Mouse (Mus musculus): ENCODE measurements at regions not wholly inside any gene's neighbourhood (a gene's known extent, or its start where the extent isn't known, plus 50 kb on each side); places are given as distances from the start of the nearest gene placed in this dataset.

GRCm38 (mm10) chr10:117512424-117513257 is 116.7 kb upstream of the Cpm start:
- H3K9ac ChIP-seq (ENCODE audit: low read depth, low read length), result no peak overlapping the region
- H3K4me2 ChIP-seq (replicated peaks; ENCODE audit: low read depth), result no peak overlapping the region
- H3K27ac ChIP-seq (ENCODE audit: low read depth, low read length), result no peak overlapping the region
- TF ChIP-seq CTCF (IDR thresholded peaks at IDR 0.05; ENCODE audit: low read depth), result no peak
- no peak for ATAC-seq
- no peaks in the 10 kb centered on the region for H3K27me3 ChIP-seq (replicated peaks; ENCODE audit: control insufficient read depth, insufficient read depth, low read length)
- no peaks in the 10 kb centered on the region for H3K4me1 ChIP-seq (replicated peaks; ENCODE audit: control insufficient read depth, insufficient read depth, low read length)
- no peak overlapping the region for H3K4me3 ChIP-seq (ENCODE audit: low read depth, low read length)
- no peaks in the 10 kb centered on the region for H3K9me3 ChIP-seq (ENCODE audit: control insufficient read depth)
- WGBS, result 84% methylated on average over 9 of the region's 9 CpGs
- no peaks in the 10 kb centered on the region for H3K36me3 ChIP-seq (ENCODE audit: control insufficient read depth, insufficient read depth)

- no peak overlapping the region for H3K4me3 ChIP-seq (ENCODE audit: low read depth, low read length)
Observed at GRCm38 (mm10) chr10:117511483-117512406, 117.6 kb upstream of the Cpm start.

GRCm38 (mm10) chr10:117510529-117511482 is 118.5 kb upstream of the Cpm start:
- no peak for ATAC-seq

More at GRCm38 (mm10) chr10:117511483-117512406, 117.6 kb upstream of the Cpm start:
- no peak for TF ChIP-seq CTCF (IDR thresholded peaks at IDR 0.05; ENCODE audit: low read depth)
- Histone ChIP-seq H3K36me3 (ENCODE audit: control insufficient read depth, insufficient read depth) (no peaks in the 10 kb centered on the region), H3K9ac (ENCODE audit: low read depth, low read length) (no peak overlapping the region), H3K4me1 (replicated peaks; ENCODE audit: control insufficient read depth, insufficient read depth, low read length) (no peaks in the 10 kb centered on the region), H3K27ac (ENCODE audit: low read depth, low read length) (no peak overlapping the region), H3K27me3 (replicated peaks; ENCODE audit: control insufficient read depth, insufficient read depth, low read length) (no peaks in the 10 kb centered on the region), H3K4me2 (replicated peaks; ENCODE audit: low read depth) (no peak overlapping the region), H3K9me3 (ENCODE audit: control insufficient read depth) (no peaks in the 10 kb centered on the region)
- WGBS, result 62% methylated on average over 8 of the region's 8 CpGs
- ATAC-seq, result no peak

GRCm38 (mm10) chr10:117510224-117510486 is 119.1 kb upstream of the Cpm start:
- Histone ChIP-seq H3K4me2 (replicated peaks; ENCODE audit: low read depth) (no peak overlapping the region), H3K27ac (ENCODE audit: low read depth, low read length) (no peak overlapping the region), H3K9ac (ENCODE audit: low read depth, low read length) (no peak overlapping the region), H3K9me3 (ENCODE audit: control insufficient read depth) (no peaks in the 10 kb centered on the region), H3K36me3 (ENCODE audit: control insufficient read depth, insufficient read depth) (no peaks in the 10 kb centered on the region), H3K4me3 (ENCODE audit: low read depth, low read length) (no peak overlapping the region), H3K4me1 (replicated peaks; ENCODE audit: control insufficient read depth, insufficient read depth, low read length) (no peaks in the 10 kb centered on the region), H3K27me3 (replicated peaks; ENCODE audit: control insufficient read depth, insufficient read depth, low read length) (no peaks in the 10 kb centered on the region)
- ATAC-seq, result no peak
- no peak for TF ChIP-seq CTCF (IDR thresholded peaks at IDR 0.05; ENCODE audit: low read depth)
- 95% methylated on average over 2 of the region's 2 CpGs for WGBS

More at GRCm38 (mm10) chr10:117510529-117511482, 118.5 kb upstream of the Cpm start:
- Histone ChIP-seq H3K27me3 (replicated peaks; ENCODE audit: control insufficient read depth, insufficient read depth, low read length) (no peaks in the 10 kb centered on the region), H3K9ac (ENCODE audit: low read depth, low read length) (no peak overlapping the region), H3K4me1 (replicated peaks; ENCODE audit: control insufficient read depth, insufficient read depth, low read length) (no peaks in the 10 kb centered on the region), H3K4me2 (replicated peaks; ENCODE audit: low read depth) (no peak overlapping the region), H3K4me3 (ENCODE audit: low read depth, low read length) (no peak overlapping the region), H3K27ac (ENCODE audit: low read depth, low read length) (no peak overlapping the region), H3K9me3 (ENCODE audit: control insufficient read depth) (no peaks in the 10 kb centered on the region), H3K36me3 (ENCODE audit: control insufficient read depth, insufficient read depth) (no peaks in the 10 kb centered on the region)
- 86% methylated on average over 3 of the region's 3 CpGs for WGBS
- no peak for TF ChIP-seq CTCF (IDR thresholded peaks at IDR 0.05; ENCODE audit: low read depth)

- H3K4me1 ChIP-seq (replicated peaks; ENCODE audit: control insufficient read depth, insufficient read depth, low read length), result no peaks in the 10 kb centered on the region
- no peak for ATAC-seq
- H3K9me3 ChIP-seq (ENCODE audit: control insufficient read depth), result no peaks in the 10 kb centered on the region
- no peaks in the 10 kb centered on the region for H3K27me3 ChIP-seq (replicated peaks; ENCODE audit: control insufficient read depth, insufficient read depth, low read length)
- H3K36me3 ChIP-seq (ENCODE audit: control insufficient read depth, insufficient read depth), result no peaks in the 10 kb centered on the region
- no peak overlapping the region for H3K9ac ChIP-seq (ENCODE audit: low read depth, low read length)
- H3K4me3 ChIP-seq (ENCODE audit: low read depth, low read length), result no peak overlapping the region
- TF ChIP-seq CTCF (IDR thresholded peaks at IDR 0.05; ENCODE audit: low read depth), result no peak
- H3K27ac ChIP-seq (ENCODE audit: low read depth, low read length), result no peak overlapping the region
- WGBS, result 85% methylated on average over 9 of the region's 9 CpGs
- no peak overlapping the region for H3K4me2 ChIP-seq (replicated peaks; ENCODE audit: low read depth)
Observed at GRCm38 (mm10) chr10:117509431-117510223, 119.7 kb upstream of the Cpm start.

All from intestine, postnatal 0 days (tissue).